Mouse (Mus musculus): ENCODE data around the gene Rabep1. TPM values are rescaled to one million over a fixed set of nuclear protein-coding genes. Genes with fewer than 3 reads are reported as not detected.
A peak's percentile ranks its signal among the peaks of the same experiment; 100 is the strongest.

The Rabep1 gene
- polyA plus RNA-seq, 1 experiment from 2014 or later: 30.5 TPM

- no peak for DNase-seq (ENCODE audit: low spot score)
- no peak overlapping the region for H3K9ac ChIP-seq (ENCODE audit: low read length)
- H3K4me2 ChIP-seq (ENCODE audit: low read length): no peak overlapping the region
- H3K4me1 ChIP-seq (replicated peaks; ENCODE audit: control insufficient read depth, insufficient read depth, low read length): no peaks in the 10 kb centered on the region
- no peaks in the 10 kb centered on the region for H3K27me3 ChIP-seq (replicated peaks; ENCODE audit: control insufficient read depth, insufficient read depth, low read length)
- ATAC-seq (replicated peaks; ENCODE audit: low FRiP score, low TSS enrichment, low read depth): no peak
- no peak overlapping the region for H3K27ac ChIP-seq (ENCODE audit: low read depth)
- H3K36me3 ChIP-seq (ENCODE audit: control insufficient read depth, insufficient read depth, low read length): peaks cover 91% of the 10 kb centered on the region
- H3K4me3 ChIP-seq (ENCODE audit: low read depth, low read length): no peak overlapping the region
- 89% methylated on average over 1 of the region's 1 CpGs for WGBS
- no peaks in the 10 kb centered on the region for H3K9me3 ChIP-seq (ENCODE audit: control insufficient read depth, low read length)
Measured at GRCm38 (mm10) chr11:70942596-70942995, 98.0 kb downstream of the Rabep1 start.

- no peak overlapping the region for H3K4me3 ChIP-seq (ENCODE audit: low read depth, low read length)
- ATAC-seq (replicated peaks; ENCODE audit: low FRiP score, low TSS enrichment, low read depth): no peak
- H3K4me1 ChIP-seq (replicated peaks; ENCODE audit: control insufficient read depth, insufficient read depth, low read length): no peaks in the 10 kb centered on the region
- DNase-seq (ENCODE audit: low spot score): no peak
- H3K4me2 ChIP-seq (ENCODE audit: low read length): no peak overlapping the region
- peaks cover 91% of the 10 kb centered on the region for H3K36me3 ChIP-seq (ENCODE audit: control insufficient read depth, insufficient read depth, low read length)
- H3K9ac ChIP-seq (ENCODE audit: low read length): no peak overlapping the region
- WGBS: 92% methylated on average over 7 of the region's 7 CpGs
- H3K27ac ChIP-seq (ENCODE audit: low read depth): no peak overlapping the region
- no peaks in the 10 kb centered on the region for H3K9me3 ChIP-seq (ENCODE audit: control insufficient read depth, low read length)
- H3K27me3 ChIP-seq (replicated peaks; ENCODE audit: control insufficient read depth, insufficient read depth, low read length): no peaks in the 10 kb centered on the region
Measured at GRCm38 (mm10) chr11:70943651-70944050, 99.1 kb downstream of the Rabep1 start.

- WGBS: 85% methylated on average over 4 of the region's 4 CpGs
- DNase-seq (ENCODE audit: low spot score) (no peak), ATAC-seq (replicated peaks; ENCODE audit: low FRiP score, low TSS enrichment, low read depth) (no peak)
- Histone ChIP-seq H3K9ac (ENCODE audit: low read length) (no peak overlapping the region), H3K4me1 (replicated peaks; ENCODE audit: control insufficient read depth, insufficient read depth, low read length) (no peaks in the 10 kb centered on the region), H3K36me3 (ENCODE audit: control insufficient read depth, insufficient read depth, low read length) (peaks cover 92% of the 10 kb centered on the region), H3K9me3 (ENCODE audit: control insufficient read depth, low read length) (no peaks in the 10 kb centered on the region), H3K27ac (ENCODE audit: low read depth) (no peak overlapping the region), H3K27me3 (replicated peaks; ENCODE audit: control insufficient read depth, insufficient read depth, low read length) (no peaks in the 10 kb centered on the region), H3K4me3 (ENCODE audit: low read depth, low read length) (no peak overlapping the region), H3K4me2 (ENCODE audit: low read length) (no peak overlapping the region)
Measured at GRCm38 (mm10) chr11:70944935-70945817, 100.6 kb downstream of the Rabep1 start.

GRCm38 (mm10) chr11:70954711-70955110 lies 110.1 kb downstream of the Rabep1 start:
- H3K27me3 ChIP-seq (replicated peaks; ENCODE audit: control insufficient read depth, insufficient read depth, low read length): no peaks in the 10 kb centered on the region
- H3K36me3 ChIP-seq (ENCODE audit: control insufficient read depth, insufficient read depth, low read length): peaks cover 98% of the 10 kb centered on the region
- H3K9me3 ChIP-seq (ENCODE audit: control insufficient read depth, low read length): no peaks in the 10 kb centered on the region
- no peak for DNase-seq (ENCODE audit: low spot score)
- WGBS: 94% methylated on average over 4 of the region's 4 CpGs
- H3K27ac ChIP-seq (ENCODE audit: low read depth): no peak overlapping the region
- no peak overlapping the region for H3K9ac ChIP-seq (ENCODE audit: low read length)
- no peak overlapping the region for H3K4me2 ChIP-seq (ENCODE audit: low read length)
- H3K4me3 ChIP-seq (ENCODE audit: low read depth, low read length): no peak overlapping the region
- ATAC-seq (replicated peaks; ENCODE audit: low FRiP score, low TSS enrichment, low read depth): no peak
- H3K4me1 ChIP-seq (replicated peaks; ENCODE audit: control insufficient read depth, insufficient read depth, low read length): no peaks in the 10 kb centered on the region

GRCm38 (mm10) chr11:70960786-70961554 lies 116.4 kb downstream of the Rabep1 start:
- DNase-seq (ENCODE audit: low spot score) (no peak), ATAC-seq (replicated peaks; ENCODE audit: low FRiP score, low TSS enrichment, low read depth) (no peak)
- Histone ChIP-seq H3K27me3 (replicated peaks; ENCODE audit: control insufficient read depth, insufficient read depth, low read length) (no peaks in the 10 kb centered on the region), H3K36me3 (ENCODE audit: control insufficient read depth, insufficient read depth, low read length) (peaks cover 97% of the 10 kb centered on the region), H3K9ac (ENCODE audit: low read length) (no peak overlapping the region), H3K4me2 (ENCODE audit: low read length) (no peak overlapping the region), H3K4me1 (replicated peaks; ENCODE audit: control insufficient read depth, insufficient read depth, low read length) (no peaks in the 10 kb centered on the region), H3K4me3 (ENCODE audit: low read depth, low read length) (no peak overlapping the region), H3K9me3 (ENCODE audit: control insufficient read depth, low read length) (no peaks in the 10 kb centered on the region), H3K27ac (ENCODE audit: low read depth) (no peak overlapping the region)
- 90% methylated on average over 5 of the region's 5 CpGs for WGBS

GRCm38 (mm10) chr11:70964222-70964907 lies 119.8 kb downstream of the Rabep1 start:
- Histone ChIP-seq H3K36me3 (ENCODE audit: control insufficient read depth, insufficient read depth, low read length) (peaks cover 72% of the 10 kb centered on the region), H3K4me1 (replicated peaks; ENCODE audit: control insufficient read depth, insufficient read depth, low read length) (peaks cover 8% of the 10 kb centered on the region), H3K4me2 (ENCODE audit: low read length) (no peak overlapping the region), H3K27ac (ENCODE audit: low read depth) (no peak overlapping the region), H3K9ac (ENCODE audit: low read length) (no peak overlapping the region), H3K4me3 (ENCODE audit: low read depth, low read length) (no peak overlapping the region), H3K9me3 (ENCODE audit: control insufficient read depth, low read length) (no peaks in the 10 kb centered on the region), H3K27me3 (replicated peaks; ENCODE audit: control insufficient read depth, insufficient read depth, low read length) (no peaks in the 10 kb centered on the region)
- DNase-seq (ENCODE audit: low spot score) (no peak), ATAC-seq (replicated peaks; ENCODE audit: low FRiP score, low TSS enrichment, low read depth) (no peak)
- WGBS: 84% methylated on average over 4 of the region's 4 CpGs

- Histone ChIP-seq H3K27ac (ENCODE audit: low read depth) (peak overlapping the region; percentile 79), H3K27me3 (replicated peaks; ENCODE audit: control insufficient read depth, insufficient read depth, low read length) (no peaks in the 10 kb centered on the region), H3K9me3 (ENCODE audit: control insufficient read depth, low read length) (no peaks in the 10 kb centered on the region), H3K4me3 (ENCODE audit: low read depth, low read length) (peak overlapping the region; percentile 99), H3K4me2 (ENCODE audit: low read length) (peak overlapping the region; percentile 73), H3K36me3 (ENCODE audit: control insufficient read depth, insufficient read depth, low read length) (peaks cover 47% of the 10 kb centered on the region), H3K4me1 (replicated peaks; ENCODE audit: control insufficient read depth, insufficient read depth, low read length) (peaks cover 8% of the 10 kb centered on the region), H3K9ac (ENCODE audit: low read length) (peak overlapping the region; percentile 93)
- 1% methylated on average over 25 of the region's 25 CpGs for WGBS
- peak; percentile 10; the same call in 1 of the 2 replicates for ATAC-seq (replicated peaks; ENCODE audit: low FRiP score, low TSS enrichment, low read depth)
- no peak for DNase-seq (ENCODE audit: low spot score)
Measured at GRCm38 (mm10) chr11:70969271-70969794, 124.8 kb downstream of the Rabep1 start.

- peak within 1 kb of the TSS; percentile 99 for H3K4me3 ChIP-seq (ENCODE audit: low read depth, low read length)
- peaks cover 8% of the 10 kb centered on the region for H3K4me1 ChIP-seq (replicated peaks; ENCODE audit: control insufficient read depth, insufficient read depth, low read length)
- peak; percentile 97 for ATAC-seq (replicated peaks; ENCODE audit: low FRiP score, low TSS enrichment, low read depth)
- H3K27ac ChIP-seq (ENCODE audit: low read depth): peak within 1 kb of the TSS; percentile 82
- no peaks in the 10 kb centered on the region for H3K27me3 ChIP-seq (replicated peaks; ENCODE audit: control insufficient read depth, insufficient read depth, low read length)
- under 1% methylated on average over 43 of the region's 43 CpGs for WGBS
- peak within 1 kb of the TSS; percentile 73 for H3K4me2 ChIP-seq (ENCODE audit: low read length)
- DNase-seq (ENCODE audit: low spot score): peak; percentile 94
- H3K36me3 ChIP-seq (ENCODE audit: control insufficient read depth, insufficient read depth, low read length): peaks cover 46% of the 10 kb centered on the region
- H3K9ac ChIP-seq (ENCODE audit: low read length): peak within 1 kb of the TSS; percentile 93
- H3K9me3 ChIP-seq (ENCODE audit: control insufficient read depth, low read length): no peaks in the 10 kb centered on the region
Measured at GRCm38 (mm10) chr11:70969821-70970559, 125.4 kb downstream of the Rabep1 start, which contains the start of the genes Nup88 and Rpain. Gene Nup88, minus strand, starts transcription at chr11:70969973. Gene Rpain, plus strand, starts transcription at chr11:70970213.
